Mouse (Mus musculus) neural tube, embryonic 10.5 days (tissue): ENCODE measurements at regions not wholly inside any gene's neighbourhood (a gene's known extent, or its start where the extent isn't known, plus 50 kb on each side); places are given as distances from the start of the nearest gene placed in this dataset.

Experiments
- DNase-seq: peaks from one replicate; pipeline ENCODE4 v3.0.0-alpha.2; 2017; ENCODE audit warnings: low spot score; ENCODE audit errors: extremely low spot score

- no peak for DNase-seq
Measured at GRCm38 (mm10) chr7:34587239-34587638, 69.3 kb downstream of the Kctd15 start.

DNA sequence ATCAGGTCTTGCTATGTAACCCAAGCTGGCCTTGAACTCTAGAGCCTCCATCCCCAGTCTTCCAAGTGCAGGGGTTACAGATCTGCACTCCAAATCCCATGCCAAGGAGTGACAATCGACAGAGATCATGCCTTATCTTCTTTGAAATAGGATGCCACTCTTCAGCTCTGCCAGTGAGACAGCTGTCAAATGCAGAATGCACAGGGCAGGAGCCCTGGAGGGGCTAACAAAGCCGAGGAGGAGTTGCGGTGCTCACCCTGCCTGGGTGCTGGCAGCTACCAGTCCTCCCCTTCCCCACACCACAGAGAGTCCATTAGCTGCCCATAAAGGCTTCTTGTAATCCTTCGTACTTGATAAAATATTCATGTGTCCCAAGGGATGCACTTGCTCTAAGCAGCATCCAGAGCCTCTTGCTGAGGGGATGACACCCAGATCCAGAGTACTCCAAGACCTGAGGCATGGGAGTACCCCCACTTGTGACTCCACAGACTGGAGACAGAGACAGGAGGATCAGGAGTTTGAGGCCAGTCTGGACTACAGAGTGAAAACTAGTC lies 71.1 kb downstream of the Kctd15 start:
- no peak for DNase-seq

GRCm38 (mm10) chr7:34584870-34585269 lies 71.7 kb downstream of the Kctd15 start:
- DNase-seq = no peak

- DNase-seq = no peak
Measured at GRCm38 (mm10) chr7:34580866-34581265, 75.7 kb downstream of the Kctd15 start.

GRCm38 (mm10) chr7:34571295-34571694 lies 85.2 kb downstream of the Kctd15 start:
- peak; percentile 29 for DNase-seq

- peak; percentile 82 for DNase-seq
Measured at GRCm38 (mm10) chr7:34570114-34571065, 86.1 kb downstream of the Kctd15 start.

GRCm38 (mm10) chr7:34569747-34570113 lies 86.8 kb downstream of the Kctd15 start:
- DNase-seq = no peak

- no peak for DNase-seq
Measured at GRCm38 (mm10) chr7:34567575-34567974, 89.0 kb downstream of the Kctd15 start.

- no peak for DNase-seq
Measured at GRCm38 (mm10) chr7:34562160-34562559, 94.4 kb downstream of the Kctd15 start.

- no peak for DNase-seq
Measured at GRCm38 (mm10) chr7:34558615-34559343, 97.8 kb downstream of the Kctd15 start.

DNA sequence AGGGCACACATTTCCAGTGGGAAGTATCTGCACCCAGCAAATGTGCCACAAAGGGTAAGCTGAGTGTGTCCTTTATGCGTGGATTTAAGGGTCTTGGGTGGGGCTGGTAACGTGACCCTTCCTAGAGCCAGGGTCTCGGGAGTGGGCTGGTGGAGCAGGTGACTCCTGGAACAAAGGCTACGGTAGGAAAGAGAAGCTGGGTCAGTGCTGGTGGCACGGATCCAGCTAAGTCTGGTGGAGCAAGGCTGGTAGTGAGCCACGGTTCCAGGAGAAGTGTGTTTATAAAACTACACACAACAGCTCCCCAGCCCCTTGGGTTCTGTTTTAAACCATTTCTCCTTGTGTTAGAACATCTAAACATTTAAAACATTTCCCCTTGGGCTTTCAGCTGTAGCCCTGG lies 101.3 kb downstream of the Kctd15 start:
- DNase-seq = no peak

- no peak for DNase-seq
Measured at GRCm38 (mm10) chr7:34546609-34547316, 109.8 kb downstream of the Kctd15 start.

DNA sequence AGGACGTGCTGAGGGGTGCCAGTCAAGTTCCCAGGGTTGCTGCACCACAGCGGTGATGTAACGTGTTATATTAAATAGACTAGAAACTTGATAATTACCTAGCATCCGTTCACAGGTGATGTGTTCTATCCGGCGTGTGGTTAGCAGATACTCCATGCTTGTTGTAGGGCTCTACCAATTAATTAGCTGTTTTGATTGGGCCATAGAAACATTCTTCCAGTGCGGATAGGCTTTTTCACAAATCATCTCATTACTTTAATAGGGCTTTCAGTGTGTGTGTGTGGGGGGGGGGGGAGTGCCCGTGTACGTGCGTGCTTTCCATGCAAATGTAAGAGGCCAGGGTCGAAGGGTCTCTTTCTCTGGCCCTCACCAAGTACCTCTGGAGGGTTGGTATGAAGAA lies 110.6 kb downstream of the Kctd15 start:
- DNase-seq = no peak

GRCm38 (mm10) chr7:34541906-34542305 lies 114.6 kb downstream of the Kctd15 start:
- no peak for DNase-seq

DNA sequence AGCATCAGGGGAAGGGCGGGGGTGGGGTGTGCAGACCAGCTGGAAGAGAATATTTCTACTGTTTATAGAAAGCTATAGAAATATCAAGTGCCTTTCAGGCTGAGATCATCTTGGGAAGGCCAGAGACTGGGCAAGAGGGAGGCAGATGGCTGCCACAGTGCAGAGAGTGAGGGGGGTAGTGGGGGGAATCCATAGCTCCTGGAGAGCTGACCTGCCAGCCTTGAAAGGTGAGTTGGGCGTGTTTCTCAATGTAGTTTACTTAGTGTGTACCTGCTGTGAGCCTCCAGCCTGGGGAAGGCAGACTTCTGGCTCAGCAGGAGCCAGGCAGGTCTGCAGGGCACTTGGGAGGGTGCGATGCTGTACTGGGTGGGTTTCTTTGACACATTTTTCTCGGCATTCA lies 115.5 kb downstream of the Kctd15 start:
- no peak for DNase-seq

- no peak for DNase-seq
Measured at GRCm38 (mm10) chr7:34539856-34540255, 116.7 kb downstream of the Kctd15 start.

DNA sequence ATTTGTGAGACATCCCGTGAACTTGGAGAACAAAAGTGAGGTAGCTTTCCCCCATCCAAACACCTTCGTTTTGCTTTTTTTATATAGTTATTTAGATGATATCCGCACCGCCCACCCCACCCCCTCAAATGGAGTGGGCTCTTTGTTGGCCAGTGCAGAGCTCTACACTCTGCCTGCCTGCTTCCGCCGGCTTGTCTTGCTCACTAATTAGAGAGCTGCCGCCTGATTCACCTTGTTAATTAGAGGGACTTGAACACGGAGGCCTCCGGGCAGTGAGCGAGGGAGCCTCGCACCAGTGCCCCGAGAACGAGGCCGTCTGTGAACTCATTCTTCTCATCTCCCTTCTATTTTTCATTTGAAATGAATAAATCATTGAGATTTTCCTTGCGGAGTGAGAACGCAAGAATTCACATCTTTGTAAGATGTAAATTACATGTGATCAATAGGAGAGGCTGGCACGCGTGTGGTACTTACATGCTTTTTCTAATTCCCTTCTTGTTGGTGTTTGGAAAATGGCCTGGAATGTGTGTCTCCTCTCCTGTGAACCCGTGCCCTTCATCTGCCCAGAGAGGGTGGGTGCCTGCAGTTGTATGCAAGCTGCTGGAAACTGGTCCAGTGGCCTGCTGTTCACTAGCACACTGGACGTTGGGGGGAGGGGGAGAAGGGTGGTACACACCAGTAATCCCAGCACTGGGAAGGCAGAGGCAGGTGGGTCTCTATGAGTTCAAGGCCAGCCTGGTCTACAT lies 118.0 kb downstream of the Kctd15 start:
- no peak for DNase-seq

GRCm38 (mm10) chr7:34537122-34537521 lies 119.4 kb downstream of the Kctd15 start:
- no peak for DNase-seq

- no peak for DNase-seq
Measured at GRCm38 (mm10) chr7:34534241-34534640, 122.3 kb downstream of the Kctd15 start.

- no peak for DNase-seq
Measured at GRCm38 (mm10) chr7:34531639-34532038, 124.9 kb downstream of the Kctd15 start.

DNA sequence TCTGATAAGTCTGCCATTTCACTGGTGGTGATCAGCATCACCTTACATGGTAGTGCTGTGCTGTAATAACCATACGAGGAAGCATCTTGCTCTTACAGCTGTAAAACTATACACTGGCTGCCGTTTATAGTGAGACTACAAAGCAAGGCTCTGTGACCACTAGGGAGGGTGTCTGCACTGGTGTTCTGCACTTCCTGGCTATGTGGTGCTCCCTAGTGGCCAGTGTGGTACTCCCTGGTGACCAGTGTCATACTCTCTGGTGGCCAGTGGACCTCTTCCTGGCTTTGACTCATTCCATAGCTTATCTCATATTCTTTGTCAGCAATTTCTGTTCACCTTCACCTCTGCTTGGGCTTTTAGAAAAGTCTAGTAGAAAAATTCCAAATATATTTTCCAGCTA lies 114.7 kb upstream of the Lsm14a start:
- DNase-seq = no peak
